Mouse (Mus musculus) intestine, embryonic 14.5 days (tissue): ENCODE results near the gene 1700025G04Rik. TPM values are rescaled to one million over a fixed set of nuclear protein-coding genes. Genes with fewer than 3 reads are reported as not detected.

ENCODE experiments used
- ATAC-seq: fragments of 200-750 bp; cut with Nextera tagmentation; replicated peaks from 2 replicates; pipeline ENCODE4 v1.8.0; 2017; ENCODE audit warnings: low read depth, moderate number of reproducible peaks, moderate TSS enrichment, moderate library complexity; ENCODE audit not compliant: low FRiP score, low TSS enrichment
- DNase-seq: peaks from one replicate; pipeline ENCODE4 v3.0.0-alpha.2; 2018; ENCODE audit warnings: low spot score
- H3K27ac ChIP-seq: fragments of 300-500 bp; sonication (generic); 2 replicates; pipeline ENCODE4 v1.5.1; 2014; ENCODE audit warnings: low read depth, mild to moderate bottlenecking, control low read depth
- H3K27me3 ChIP-seq: fragments of 300-500 bp; sonication (generic); replicated peaks from 2 replicates; pipeline ENCODE4 v1.6.1; 2014; ENCODE audit warnings: low read length, control low read depth; ENCODE audit not compliant: control insufficient read depth, insufficient read depth
- H3K36me3 ChIP-seq: fragments of 300-500 bp; sonication (generic); 2 replicates; pipeline ENCODE4 v1.6.1; 2014; ENCODE audit warnings: low read length, control low read depth; ENCODE audit not compliant: control insufficient read depth, insufficient read depth
- H3K4me1 ChIP-seq: fragments of 300-500 bp; sonication (generic); replicated peaks from 2 replicates; pipeline ENCODE4 v1.6.1; 2014; ENCODE audit warnings: low read length, control low read depth, mixed read lengths; ENCODE audit not compliant: control insufficient read depth, insufficient read depth
- H3K4me2 ChIP-seq: fragments of 300-500 bp; sonication (generic); 2 replicates; pipeline ENCODE4 v1.6.1; 2014; ENCODE audit warnings: low read length
- H3K4me3 ChIP-seq: fragments of 300-500 bp; sonication (generic); 2 replicates; pipeline ENCODE4 v1.5.1; 2014; ENCODE audit warnings: low read depth, low read length, control low read depth, mixed read lengths
- H3K9ac ChIP-seq: fragments of 300-500 bp; sonication (generic); 2 replicates; pipeline ENCODE4 v1.6.1; 2014; ENCODE audit warnings: mild to moderate bottlenecking, low read length
- H3K9me3 ChIP-seq: fragments of 300-500 bp; sonication (generic); 2 replicates; pipeline ENCODE4 v1.6.1; 2016; ENCODE audit warnings: low read length, control low read depth; ENCODE audit not compliant: control insufficient read depth
- WGBS: fragments of 180-500 bp; shearing (Covaris S2); extraction: QIAGEN DNeasy Blood & Tissue Kit; methylation state at CpG from one replicate; pipeline ENCODE4 v1.1.7; 2014; 5-methylcytosine and 5-hydroxymethylcytosine counted together
- polyA plus RNA-seq: library from polyadenylated mRNA; unstranded; fragments of >200 nt; fragmentation: Nextera tagmentation; extraction: Ambion mirVana; gene quantifications from 2 replicates; pipeline ENCODE4 v1.2.1, GENCODE M21; 2014

Gene 1700025G04Rik
- polyA plus RNA-seq, 1 experiment from 2014 or later: 27.7 TPM

DNA sequence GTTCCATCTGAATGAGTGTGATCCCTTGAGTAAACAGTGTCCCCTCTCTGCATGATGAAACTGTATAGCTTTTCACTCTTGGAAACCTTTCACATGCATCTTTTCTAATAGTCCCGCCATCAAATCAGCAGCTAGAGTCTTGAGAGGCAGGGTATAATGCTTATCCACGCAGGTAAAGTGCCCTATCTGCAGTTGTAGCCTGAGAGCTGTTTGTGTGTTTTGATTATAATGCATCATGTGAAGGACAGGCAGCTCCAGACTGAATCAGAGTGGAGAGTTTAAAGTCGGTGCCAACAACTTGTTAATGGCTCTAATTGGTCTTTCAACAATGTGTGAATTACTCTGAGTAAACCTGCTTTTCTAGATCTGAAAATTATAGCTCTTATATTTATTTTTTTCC is 6.1 kb upstream of the 1700025G04Rik start:
- Histone ChIP-seq H3K4me3 (no peak overlapping the region), H3K4me2 (no peak overlapping the region), H3K9ac (no peak overlapping the region), H3K36me3 (no peaks in the 10 kb centered on the region), H3K9me3 (no peaks in the 10 kb centered on the region), H3K27ac (no peak overlapping the region), H3K4me1 (peaks cover 5% of the 10 kb centered on the region), H3K27me3 (no peaks in the 10 kb centered on the region)
- no peak for ATAC-seq
- DNase-seq: no peak
- 48% methylated on average over 3 of the region's 3 CpGs for WGBS

DNA sequence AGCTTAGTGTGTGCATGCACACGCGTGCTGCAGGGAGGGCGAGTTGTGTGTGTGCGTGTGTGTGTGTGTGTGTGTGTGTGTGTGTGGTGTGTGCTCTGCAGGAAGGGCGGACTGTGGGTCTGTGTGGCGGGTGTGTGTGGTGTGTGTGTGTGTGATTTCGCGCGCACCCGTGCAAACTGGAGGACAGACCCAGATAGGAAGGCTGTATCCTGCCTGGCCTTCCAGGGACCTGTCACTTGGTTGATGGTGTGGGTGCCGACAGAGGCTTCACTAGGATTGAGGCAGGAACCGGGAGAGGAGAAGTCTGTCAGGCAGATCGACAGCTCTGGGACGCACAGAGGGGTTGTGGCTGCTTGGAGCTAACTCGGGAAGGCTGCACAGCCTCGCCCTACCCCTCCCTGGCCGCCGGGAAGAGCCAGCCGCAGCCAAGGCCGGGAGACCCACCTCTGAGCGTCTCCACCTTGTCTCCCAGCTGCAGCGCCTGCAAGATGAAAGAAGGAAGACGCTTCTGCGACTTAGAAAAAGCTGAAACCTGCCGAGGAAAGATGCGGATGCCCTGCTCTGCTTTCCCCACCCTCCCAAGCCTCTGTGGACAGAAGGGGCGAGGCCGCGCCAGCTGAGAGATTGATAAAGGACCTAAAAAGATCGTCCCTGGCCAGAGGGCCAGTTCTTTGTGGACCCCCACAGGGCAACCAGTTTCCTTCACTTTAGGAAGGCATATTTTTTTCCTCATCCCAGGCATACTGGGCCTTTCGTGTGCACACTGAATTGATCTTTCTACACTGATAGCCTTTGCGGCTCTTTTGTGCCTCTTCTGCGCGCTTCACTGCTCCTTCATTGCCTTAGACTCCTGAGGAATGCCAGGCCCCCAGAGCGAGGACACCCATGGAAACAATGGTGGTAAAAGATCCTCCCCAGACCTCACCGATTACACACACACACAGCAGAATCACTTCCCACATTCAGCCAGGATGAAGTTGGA is 930 bp upstream of the 1700025G04Rik start:
- DNase-seq: peak; percentile 85
- Histone ChIP-seq H3K4me2 (peak overlapping the region; percentile 57), H3K27ac (peak overlapping the region; percentile 88), H3K9ac (peak overlapping the region; percentile 86), H3K36me3 (no peaks in the 10 kb centered on the region), H3K4me1 (peaks cover 23% of the 10 kb centered on the region), H3K9me3 (no peaks in the 10 kb centered on the region), H3K27me3 (no peaks in the 10 kb centered on the region), H3K4me3 (peak overlapping the region; percentile 79)
- 1% methylated on average over 36 of the region's 36 CpGs for WGBS
- ATAC-seq: peak; percentile 78

DNA sequence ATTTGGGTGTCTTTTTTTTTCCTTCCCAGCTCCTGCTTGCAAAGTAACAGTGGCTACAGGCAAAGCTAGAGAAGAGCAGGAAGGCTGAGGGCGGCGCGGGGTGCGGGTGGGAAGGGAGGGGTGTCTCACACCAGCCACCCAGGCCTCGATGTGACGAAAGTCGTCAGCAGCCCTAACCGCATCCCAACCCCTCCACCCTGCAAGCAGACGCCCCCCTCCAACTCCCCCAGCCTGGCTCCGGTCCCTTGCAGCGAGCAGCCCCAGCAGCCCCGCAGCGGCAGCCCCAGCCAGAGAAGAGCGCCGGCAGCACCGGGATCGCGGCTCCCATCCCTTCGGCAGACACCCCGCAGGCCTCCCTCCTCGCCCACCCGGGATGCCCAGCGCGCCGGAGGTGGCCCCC is 399 bp downstream of the 1700025G04Rik start:
- Histone ChIP-seq H3K4me2 (peak overlapping the region; percentile 57), H3K4me3 (peak overlapping the region; percentile 79), H3K36me3 (no peaks in the 10 kb centered on the region), H3K27me3 (no peaks in the 10 kb centered on the region), H3K9ac (peak overlapping the region; percentile 86), H3K9me3 (no peaks in the 10 kb centered on the region), H3K4me1 (peaks cover 32% of the 10 kb centered on the region), H3K27ac (peak overlapping the region; percentile 88)
- under 1% methylated on average over 23 of the region's 25 CpGs for WGBS
- DNase-seq: peak; percentile 84
- ATAC-seq: peak; percentile 0; the same call in 1 of the 2 replicates

DNA sequence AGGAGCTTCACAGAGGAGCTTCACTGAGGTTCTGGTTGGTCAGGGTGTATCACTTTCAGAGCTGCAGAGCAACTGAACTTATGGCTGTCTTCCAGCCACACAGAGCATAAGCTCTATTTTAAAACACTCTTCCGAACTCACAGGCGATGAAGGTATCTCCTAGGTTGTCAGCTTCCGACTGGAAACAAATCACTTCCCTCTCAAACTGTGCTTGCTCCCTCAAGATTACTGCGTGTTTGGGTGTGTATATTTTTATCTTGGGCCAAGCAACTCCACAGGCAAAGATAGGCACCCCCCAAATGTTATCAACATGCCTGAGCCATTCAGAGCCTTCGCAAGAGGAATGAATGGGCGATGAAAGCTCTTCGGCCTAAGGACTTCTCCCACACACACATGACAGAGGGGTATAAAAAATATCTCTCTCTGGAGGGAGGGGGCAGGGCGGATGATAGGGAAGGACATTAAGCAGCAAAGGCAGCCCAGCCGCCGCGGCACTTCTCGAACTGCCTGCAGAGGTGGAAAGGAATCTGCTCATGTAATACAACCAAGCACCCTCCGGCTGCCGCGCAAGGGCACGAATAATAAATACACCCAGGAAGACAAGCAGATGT is 1.0 kb downstream of the 1700025G04Rik start:
- no peaks in the 10 kb centered on the region for H3K9me3 ChIP-seq
- WGBS: 3% methylated on average over 16 of the region's 16 CpGs
- peak overlapping the region; percentile 88 for H3K27ac ChIP-seq
- H3K27me3 ChIP-seq: no peaks in the 10 kb centered on the region
- no peaks in the 10 kb centered on the region for H3K36me3 ChIP-seq
- peak overlapping the region; percentile 57 for H3K4me2 ChIP-seq
- H3K4me3 ChIP-seq: peak overlapping the region; percentile 79
- peaks cover 36% of the 10 kb centered on the region for H3K4me1 ChIP-seq
- peak overlapping the region; percentile 86 for H3K9ac ChIP-seq
- DNase-seq (peak; percentile 75), ATAC-seq (no peak)

DNA sequence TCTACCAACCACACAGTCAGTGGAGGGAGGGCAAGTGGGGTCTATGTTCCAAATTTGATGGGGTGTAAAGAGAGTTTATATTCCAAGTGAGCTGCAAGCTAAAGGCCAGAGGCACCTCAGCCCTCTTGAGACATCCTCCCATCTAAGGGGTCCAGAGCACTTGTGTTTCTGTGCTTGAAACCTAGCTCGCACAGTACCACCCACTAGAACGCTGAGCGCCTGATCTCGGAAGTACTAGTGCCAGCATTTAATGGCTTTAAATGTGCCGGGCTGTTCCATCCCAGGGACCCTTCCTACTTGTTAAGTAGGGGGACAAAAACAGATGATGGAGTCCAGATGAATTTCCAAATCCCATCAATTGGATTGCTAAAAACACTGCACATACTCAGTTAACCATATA is 1.9 kb downstream of the 1700025G04Rik start:
- Histone ChIP-seq H3K9ac (no peak overlapping the region), H3K9me3 (no peaks in the 10 kb centered on the region), H3K4me2 (peak overlapping the region; percentile 57), H3K27ac (no peak overlapping the region), H3K4me3 (peak overlapping the region; percentile 79; the same call in 1 of the 2 replicates), H3K4me1 (peaks cover 36% of the 10 kb centered on the region), H3K27me3 (no peaks in the 10 kb centered on the region), H3K36me3 (no peaks in the 10 kb centered on the region)
- DNase-seq: no peak
- ATAC-seq: no peak
- 61% methylated on average over 5 of the region's 5 CpGs for WGBS

DNA sequence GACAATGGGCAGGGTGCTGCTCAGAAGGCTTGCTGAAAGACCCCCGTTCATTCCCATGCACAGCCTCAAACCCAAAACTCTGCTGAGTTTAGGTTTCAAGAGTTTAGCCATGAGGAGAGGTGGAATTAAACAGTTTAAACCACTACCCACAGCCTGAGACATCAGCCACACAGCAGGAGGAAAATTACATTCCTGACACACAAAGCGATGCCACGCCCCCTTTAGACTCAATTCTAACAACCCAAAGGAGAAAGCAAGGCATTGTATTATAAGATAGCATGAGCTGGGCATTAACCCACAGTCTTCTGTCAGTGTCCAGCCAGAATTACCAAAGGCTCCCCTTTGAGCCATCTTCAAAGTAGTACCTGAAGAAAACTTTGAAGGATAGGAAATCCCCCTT is 3.0 kb downstream of the 1700025G04Rik start:
- Histone ChIP-seq H3K9me3 (no peaks in the 10 kb centered on the region), H3K4me1 (peaks cover 35% of the 10 kb centered on the region), H3K9ac (no peak overlapping the region), H3K4me2 (no peak overlapping the region), H3K4me3 (no peak overlapping the region), H3K27ac (no peak overlapping the region), H3K36me3 (no peaks in the 10 kb centered on the region), H3K27me3 (no peaks in the 10 kb centered on the region)
- ATAC-seq (no peak), DNase-seq (no peak)
- WGBS: 68% methylated on average over 3 of the region's 3 CpGs

DNA sequence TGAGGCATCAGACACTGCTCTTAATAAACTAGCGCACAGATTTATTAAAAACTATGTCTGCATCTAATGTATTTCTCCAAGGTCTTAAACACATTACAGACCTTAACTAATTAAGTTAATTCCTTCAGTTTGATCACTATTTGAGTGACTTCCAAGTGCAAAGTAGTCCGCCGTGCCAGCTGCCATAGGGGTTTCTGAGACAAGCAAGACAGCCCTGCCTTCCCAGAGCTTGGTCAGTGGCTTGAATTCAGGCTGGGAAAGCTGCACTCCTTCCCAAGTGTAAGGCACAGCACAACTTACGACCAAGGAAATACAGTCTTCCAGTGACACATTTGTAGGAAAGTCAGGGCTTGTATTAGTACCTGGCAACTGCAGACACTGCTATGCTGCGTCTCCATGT is 4.4 kb downstream of the 1700025G04Rik start:
- Histone ChIP-seq H3K4me1 (peaks cover 30% of the 10 kb centered on the region), H3K4me3 (no peak overlapping the region), H3K9ac (no peak overlapping the region), H3K27ac (no peak overlapping the region), H3K36me3 (no peaks in the 10 kb centered on the region), H3K27me3 (no peaks in the 10 kb centered on the region), H3K9me3 (no peaks in the 10 kb centered on the region), H3K4me2 (peak overlapping the region; percentile 46)
- ATAC-seq (no peak), DNase-seq (no peak)
- WGBS: 76% methylated on average over 5 of the region's 5 CpGs

DNA sequence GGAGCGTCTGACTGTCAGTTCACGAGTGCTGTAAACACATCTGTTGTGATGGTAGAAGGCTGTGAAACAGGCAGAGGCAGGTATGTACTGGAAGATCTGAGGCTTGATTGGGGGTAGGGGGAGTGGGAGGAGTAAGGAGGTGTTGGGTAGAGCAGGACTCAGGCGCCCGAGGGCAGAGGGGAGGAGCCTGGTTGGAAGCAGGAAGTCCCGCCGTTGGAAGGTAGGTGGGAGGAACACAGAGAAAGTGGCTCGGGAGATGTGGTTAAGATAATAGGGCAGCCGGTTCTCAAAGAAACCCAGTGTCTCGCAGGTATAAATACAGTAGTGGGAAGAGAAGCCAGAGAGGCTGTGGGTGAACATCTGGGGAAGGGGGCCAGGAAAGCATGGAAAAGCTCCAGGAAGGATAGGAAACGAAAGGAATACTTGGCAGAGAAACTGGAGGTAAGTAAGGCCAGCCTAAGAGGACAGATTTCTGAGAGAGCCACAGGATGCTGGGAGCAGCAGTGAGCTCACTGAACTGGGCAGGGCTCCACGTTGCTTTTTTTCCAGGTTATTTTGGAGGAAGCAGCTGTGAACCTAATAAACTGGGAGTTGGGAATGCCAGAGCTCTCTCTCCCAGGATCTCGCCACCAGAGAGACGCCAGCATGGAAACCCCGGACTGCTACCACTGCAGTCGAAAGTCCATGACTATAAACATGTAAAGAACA is 5.1 kb downstream of the 1700025G04Rik start:
- H3K27me3 ChIP-seq: no peaks in the 10 kb centered on the region
- DNase-seq (peak; percentile 70), ATAC-seq (peak; percentile 67; the same call in 1 of the 2 replicates)
- H3K4me3 ChIP-seq: peak overlapping the region; percentile 23
- no peak overlapping the region for H3K9ac ChIP-seq
- H3K36me3 ChIP-seq: no peaks in the 10 kb centered on the region
- peaks cover 30% of the 10 kb centered on the region for H3K4me1 ChIP-seq
- peak overlapping the region; percentile 46 for H3K4me2 ChIP-seq
- no peaks in the 10 kb centered on the region for H3K9me3 ChIP-seq
- H3K27ac ChIP-seq: peak overlapping the region; percentile 35
- WGBS: 17% methylated on average over 15 of the region's 15 CpGs
